Mouse (Mus musculus): Measurements from ENCODE around the gene Drc7. TPM values are rescaled to one million over a fixed set of nuclear protein-coding genes. Genes with fewer than 3 reads are reported as not detected.
A peak's percentile ranks its signal among the peaks of the same experiment; 100 is the strongest.

The Drc7 gene
- polyA plus RNA-seq, 1 experiment = 0.13 TPM

GRCm38 (mm10) chr8:95078055-95078454, 23.2 kb downstream of the Drc7 start:
- Histone ChIP-seq H3K4me1 (ENCODE audit: control insufficient read depth, insufficient read depth, insufficient read length) (peaks cover 5% of the 10 kb centered on the region; the same call in 1 of the 2 replicates), H3K27ac (ENCODE audit: insufficient read depth, low read length) (no peak overlapping the region), H3K4me3 (ENCODE audit: extremely low read depth, insufficient read depth, insufficient read length) (no peak overlapping the region), H3K36me3 (ENCODE audit: control insufficient read depth, insufficient read depth, low read length) (no peaks in the 10 kb centered on the region), H3K27me3 (ENCODE audit: control insufficient read depth, insufficient read depth, low read length) (no peaks in the 10 kb centered on the region)
- WGBS = 82% methylated on average over 3 of the region's 3 CpGs
- DNase-seq (ENCODE audit: low read depth in 1 of 2, low spot score in 2 of 2) = no peak
- TF ChIP-seq POLR2A (IDR thresholded peaks at IDR 0.05; ENCODE audit: low read depth, low read length) = no peak
- no peak for TF ChIP-seq CTCF (IDR thresholded peaks at IDR 0.05; ENCODE audit: extremely low read depth, insufficient read depth, insufficient read length, insufficient replicate concordance)

GRCm38 (mm10) chr8:95079305-95079704, 24.4 kb downstream of the Drc7 start:
- DNase-seq (ENCODE audit: low read depth in 1 of 2, low spot score in 2 of 2) = no peak
- 90% methylated on average over 4 of the region's 4 CpGs for WGBS
- Histone ChIP-seq H3K27me3 (ENCODE audit: control insufficient read depth, insufficient read depth, low read length) (no peaks in the 10 kb centered on the region), H3K4me3 (ENCODE audit: extremely low read depth, insufficient read depth, insufficient read length) (no peak overlapping the region), H3K36me3 (ENCODE audit: control insufficient read depth, insufficient read depth, low read length) (no peaks in the 10 kb centered on the region; the same call in 1 of the 2 replicates), H3K4me1 (ENCODE audit: control insufficient read depth, insufficient read depth, insufficient read length) (peaks cover 5% of the 10 kb centered on the region; the same call in 1 of the 2 replicates), H3K27ac (ENCODE audit: insufficient read depth, low read length) (no peak overlapping the region)
- TF ChIP-seq CTCF (IDR thresholded peaks at IDR 0.05; ENCODE audit: extremely low read depth, insufficient read depth, insufficient read length, insufficient replicate concordance) = no peak
- TF ChIP-seq POLR2A (IDR thresholded peaks at IDR 0.05; ENCODE audit: low read depth, low read length) = no peak

- under 1% methylated on average over 47 of the region's 47 CpGs for WGBS
- Histone ChIP-seq H3K27ac (ENCODE audit: insufficient read depth, low read length) (peak within 1 kb of the TSS; percentile 89), H3K4me1 (ENCODE audit: control insufficient read depth, insufficient read depth, insufficient read length) (peaks cover 5% of the 10 kb centered on the region; the same call in 1 of the 2 replicates), H3K4me3 (ENCODE audit: extremely low read depth, insufficient read depth, insufficient read length) (peak within 1 kb of the TSS; percentile 88), H3K36me3 (ENCODE audit: control insufficient read depth, insufficient read depth, low read length) (no peaks in the 10 kb centered on the region; the same call in 1 of the 2 replicates), H3K27me3 (ENCODE audit: control insufficient read depth, insufficient read depth, low read length) (no peaks in the 10 kb centered on the region)
- TF ChIP-seq CTCF (IDR thresholded peaks at IDR 0.05; ENCODE audit: extremely low read depth, insufficient read depth, insufficient read length, insufficient replicate concordance) (no peak), POLR2A (IDR thresholded peaks at IDR 0.05; ENCODE audit: low read depth, low read length) (peak; percentile 93)
- DNase-seq (ENCODE audit: low read depth in 1 of 2, low spot score in 2 of 2) = peak; percentile 96 to 100
These were observed 25.8 kb downstream of the Drc7 start, which contains the start of gene Katnb1 for GRCm38 (mm10) chr8:95080381-95081341. Katnb1 (plus strand) TSS chr8:95081186.

- peak overlapping the region; percentile 88; the same call in 1 of the 2 replicates for H3K4me3 ChIP-seq (ENCODE audit: extremely low read depth, insufficient read depth, insufficient read length)
- no peak for TF ChIP-seq CTCF (IDR thresholded peaks at IDR 0.05; ENCODE audit: extremely low read depth, insufficient read depth, insufficient read length, insufficient replicate concordance)
- no peak for TF ChIP-seq POLR2A (IDR thresholded peaks at IDR 0.05; ENCODE audit: low read depth, low read length)
- no peak overlapping the region for H3K27ac ChIP-seq (ENCODE audit: insufficient read depth, low read length)
- DNase-seq (ENCODE audit: low read depth in 1 of 2, low spot score in 2 of 2) = peak in 1 of 2 experiments; percentile 11
- WGBS = 5% methylated on average over 11 of the region's 11 CpGs
- no peaks in the 10 kb centered on the region for H3K27me3 ChIP-seq (ENCODE audit: control insufficient read depth, insufficient read depth, low read length)
- peaks cover 1% of the 10 kb centered on the region for H3K36me3 ChIP-seq (ENCODE audit: control insufficient read depth, insufficient read depth, low read length)
- H3K4me1 ChIP-seq (ENCODE audit: control insufficient read depth, insufficient read depth, insufficient read length) = peaks cover 5% of the 10 kb centered on the region; the same call in 1 of the 2 replicates
These were observed 26.7 kb downstream of the Drc7 start for GRCm38 (mm10) chr8:95081650-95082049.

GRCm38 (mm10) chr8:95084261-95084660, 29.4 kb downstream of the Drc7 start:
- Histone ChIP-seq H3K27ac (ENCODE audit: insufficient read depth, low read length) (no peak overlapping the region), H3K4me3 (ENCODE audit: extremely low read depth, insufficient read depth, insufficient read length) (no peak overlapping the region), H3K36me3 (ENCODE audit: control insufficient read depth, insufficient read depth, low read length) (peaks cover 4% of the 10 kb centered on the region), H3K27me3 (ENCODE audit: control insufficient read depth, insufficient read depth, low read length) (no peaks in the 10 kb centered on the region), H3K4me1 (ENCODE audit: control insufficient read depth, insufficient read depth, insufficient read length) (peaks cover 5% of the 10 kb centered on the region; the same call in 1 of the 2 replicates)
- TF ChIP-seq CTCF (IDR thresholded peaks at IDR 0.05; ENCODE audit: extremely low read depth, insufficient read depth, insufficient read length, insufficient replicate concordance) (no peak), POLR2A (IDR thresholded peaks at IDR 0.05; ENCODE audit: low read depth, low read length) (no peak)
- 83% methylated on average over 4 of the region's 4 CpGs for WGBS
- no peak for DNase-seq (ENCODE audit: low read depth in 1 of 2, low spot score in 2 of 2)

GRCm38 (mm10) chr8:95084744-95085431, 30.0 kb downstream of the Drc7 start:
- TF ChIP-seq POLR2A (IDR thresholded peaks at IDR 0.05; ENCODE audit: low read depth, low read length) (no peak), CTCF (IDR thresholded peaks at IDR 0.05; ENCODE audit: extremely low read depth, insufficient read depth, insufficient read length, insufficient replicate concordance) (no peak)
- DNase-seq (ENCODE audit: low read depth in 1 of 2, low spot score in 2 of 2) = no peak
- 93% methylated on average over 10 of the region's 10 CpGs for WGBS
- H3K27me3 ChIP-seq (ENCODE audit: control insufficient read depth, insufficient read depth, low read length) = no peaks in the 10 kb centered on the region
- peaks cover 4% of the 10 kb centered on the region for H3K36me3 ChIP-seq (ENCODE audit: control insufficient read depth, insufficient read depth, low read length)
- peaks cover 5% of the 10 kb centered on the region; the same call in 1 of the 2 replicates for H3K4me1 ChIP-seq (ENCODE audit: control insufficient read depth, insufficient read depth, insufficient read length)
- H3K27ac ChIP-seq (ENCODE audit: insufficient read depth, low read length) = peak overlapping the region; percentile 42
- no peak overlapping the region for H3K4me3 ChIP-seq (ENCODE audit: extremely low read depth, insufficient read depth, insufficient read length)
